Mouse (Mus musculus): ENCODE measurements around the gene Aldh3b1. TPM values are rescaled to one million over a fixed set of nuclear protein-coding genes. Genes with fewer than 3 reads are reported as not detected.

Gene Aldh3b1
- polyA plus RNA-seq, 1 experiment = 1.8 TPM

GRCm38 (mm10) chr19:3955804-3956203, 26.2 kb upstream of the Aldh3b1 start:
- no peak for TF ChIP-seq POLR2A (IDR thresholded peaks at IDR 0.05; ENCODE audit: borderline replicate concordance, extremely low read depth, insufficient read depth, insufficient read length, poor library complexity, severe bottlenecking)
- TF ChIP-seq CTCF (IDR thresholded peaks at IDR 0.05; ENCODE audit: borderline replicate concordance, extremely low read depth, insufficient read depth, insufficient read length) = no peak
- no peak for DNase-seq (ENCODE audit: low read depth)

- TF ChIP-seq POLR2A (IDR thresholded peaks at IDR 0.05; ENCODE audit: borderline replicate concordance, extremely low read depth, insufficient read depth, insufficient read length, poor library complexity, severe bottlenecking) (no peak), CTCF (IDR thresholded peaks at IDR 0.05; ENCODE audit: borderline replicate concordance, extremely low read depth, insufficient read depth, insufficient read length) (no peak)
- DNase-seq (ENCODE audit: low read depth) = no peak
Observed at GRCm38 (mm10) chr19:3955033-3955432, 25.4 kb upstream of the Aldh3b1 start.

- no peak for DNase-seq (ENCODE audit: low read depth)
- TF ChIP-seq CTCF (IDR thresholded peaks at IDR 0.05; ENCODE audit: borderline replicate concordance, extremely low read depth, insufficient read depth, insufficient read length) = no peak
- no peak for TF ChIP-seq POLR2A (IDR thresholded peaks at IDR 0.05; ENCODE audit: borderline replicate concordance, extremely low read depth, insufficient read depth, insufficient read length, poor library complexity, severe bottlenecking)
Observed at GRCm38 (mm10) chr19:3952099-3952498, 22.5 kb upstream of the Aldh3b1 start.

GRCm38 (mm10) chr19:3951461-3951860, 21.9 kb upstream of the Aldh3b1 start:
- no peak for TF ChIP-seq POLR2A (IDR thresholded peaks at IDR 0.05; ENCODE audit: borderline replicate concordance, extremely low read depth, insufficient read depth, insufficient read length, poor library complexity, severe bottlenecking)
- TF ChIP-seq CTCF (IDR thresholded peaks at IDR 0.05; ENCODE audit: borderline replicate concordance, extremely low read depth, insufficient read depth, insufficient read length) = no peak
- no peak for DNase-seq (ENCODE audit: low read depth)

- TF ChIP-seq POLR2A (IDR thresholded peaks at IDR 0.05; ENCODE audit: borderline replicate concordance, extremely low read depth, insufficient read depth, insufficient read length, poor library complexity, severe bottlenecking) = no peak
- TF ChIP-seq CTCF (IDR thresholded peaks at IDR 0.05; ENCODE audit: borderline replicate concordance, extremely low read depth, insufficient read depth, insufficient read length) = no peak
- DNase-seq (ENCODE audit: low read depth) = no peak
Observed at GRCm38 (mm10) chr19:3950331-3950730, 20.7 kb upstream of the Aldh3b1 start.

GRCm38 (mm10) chr19:3948546-3948945, 18.9 kb upstream of the Aldh3b1 start:
- TF ChIP-seq CTCF (IDR thresholded peaks at IDR 0.05; ENCODE audit: borderline replicate concordance, extremely low read depth, insufficient read depth, insufficient read length) (no peak), POLR2A (IDR thresholded peaks at IDR 0.05; ENCODE audit: borderline replicate concordance, extremely low read depth, insufficient read depth, insufficient read length, poor library complexity, severe bottlenecking) (no peak)
- no peak for DNase-seq (ENCODE audit: low read depth)

GRCm38 (mm10) chr19:3947813-3948212, 18.2 kb upstream of the Aldh3b1 start:
- no peak for DNase-seq (ENCODE audit: low read depth)
- TF ChIP-seq CTCF (IDR thresholded peaks at IDR 0.05; ENCODE audit: borderline replicate concordance, extremely low read depth, insufficient read depth, insufficient read length) = no peak

- TF ChIP-seq CTCF (IDR thresholded peaks at IDR 0.05; ENCODE audit: borderline replicate concordance, extremely low read depth, insufficient read depth, insufficient read length) (peak; percentile 92), POLR2A (IDR thresholded peaks at IDR 0.05; ENCODE audit: borderline replicate concordance, extremely low read depth, insufficient read depth, insufficient read length, poor library complexity, severe bottlenecking) (no peak)
- DNase-seq (ENCODE audit: low read depth) = peak; percentile 75
Observed at GRCm38 (mm10) chr19:3946715-3947114, 17.1 kb upstream of the Aldh3b1 start.

GRCm38 (mm10) chr19:3945872-3946564, 16.4 kb upstream of the Aldh3b1 start:
- TF ChIP-seq POLR2A (IDR thresholded peaks at IDR 0.05; ENCODE audit: borderline replicate concordance, extremely low read depth, insufficient read depth, insufficient read length, poor library complexity, severe bottlenecking) (no peak), CTCF (IDR thresholded peaks at IDR 0.05; ENCODE audit: borderline replicate concordance, extremely low read depth, insufficient read depth, insufficient read length) (no peak)
- DNase-seq (ENCODE audit: low read depth) = no peak

- no peak for DNase-seq (ENCODE audit: low read depth)
- TF ChIP-seq POLR2A (IDR thresholded peaks at IDR 0.05; ENCODE audit: borderline replicate concordance, extremely low read depth, insufficient read depth, insufficient read length, poor library complexity, severe bottlenecking) = no peak
- TF ChIP-seq CTCF (IDR thresholded peaks at IDR 0.05; ENCODE audit: borderline replicate concordance, extremely low read depth, insufficient read depth, insufficient read length) = no peak
Observed at GRCm38 (mm10) chr19:3942986-3943735, 13.6 kb upstream of the Aldh3b1 start.

- TF ChIP-seq POLR2A (IDR thresholded peaks at IDR 0.05; ENCODE audit: borderline replicate concordance, extremely low read depth, insufficient read depth, insufficient read length, poor library complexity, severe bottlenecking) = no peak
- TF ChIP-seq CTCF (IDR thresholded peaks at IDR 0.05; ENCODE audit: borderline replicate concordance, extremely low read depth, insufficient read depth, insufficient read length) = no peak
- DNase-seq (ENCODE audit: low read depth) = no peak
Observed at GRCm38 (mm10) chr19:3942315-3942714, 12.7 kb upstream of the Aldh3b1 start.

Data from brain, embryonic 14.5 days (tissue).